Mouse (Mus musculus) midbrain, embryonic 14.5 days (tissue): ENCODE measurements at regions not wholly inside any gene's neighbourhood (a gene's known extent, or its start where the extent isn't known, plus 50 kb on each side); places are given as distances from the start of the nearest gene placed in this dataset.
A peak's percentile ranks its signal among the peaks of the same experiment; 100 is the strongest.

ENCODE experiments used
- ATAC-seq: fragments of 200-750 bp; cut with Nextera tagmentation; 2 replicates; pipeline ENCODE4 v1.8.0; 2017; ENCODE audit warnings: moderate number of reproducible peaks, moderate library complexity; ENCODE audit not compliant: low FRiP score, low TSS enrichment
- DNase-seq: peaks from one replicate; pipeline ENCODE4 v3.0.0-alpha.2; 2015
- H3K27ac ChIP-seq: fragments of 300-500 bp; sonication (generic); replicated peaks from 2 replicates; pipeline ENCODE4 v1.5.1; 2014; ENCODE audit warnings: mild to moderate bottlenecking, low read depth, low read length, moderate library complexity
- H3K27me3 ChIP-seq: fragments of 300-500 bp; sonication (generic); 2 replicates; pipeline ENCODE4 v1.6.1; 2014; ENCODE audit warnings: low read length, control low read depth, mixed read lengths; ENCODE audit not compliant: control insufficient read depth, insufficient read depth
- H3K36me3 ChIP-seq: fragments of 300-500 bp; sonication (generic); 2 replicates; pipeline ENCODE4 v1.6.1; 2014; ENCODE audit warnings: low read length, control low read depth; ENCODE audit not compliant: control insufficient read depth, insufficient read depth
- H3K4me1 ChIP-seq: fragments of 300-500 bp; sonication (generic); 2 replicates; pipeline ENCODE4 v1.6.1; 2014; ENCODE audit warnings: mild to moderate bottlenecking, antibody characterized with exemption, low read length, control low read depth; ENCODE audit not compliant: control insufficient read depth, insufficient read depth
- H3K4me2 ChIP-seq: fragments of 300-500 bp; sonication (generic); 2 replicates; pipeline ENCODE4 v1.6.1; 2014; ENCODE audit warnings: mild to moderate bottlenecking, low read length, moderate library complexity
- H3K4me3 ChIP-seq: fragments of 300-500 bp; sonication (generic); replicated peaks from 2 replicates; pipeline ENCODE4 v1.5.1; 2014; ENCODE audit warnings: low read depth, low read length
- H3K9ac ChIP-seq: fragments of 300-500 bp; sonication (generic); replicated peaks from 2 replicates; pipeline ENCODE4 v1.6.1; 2014; ENCODE audit warnings: mild to moderate bottlenecking, low read length, moderate library complexity
- H3K9me3 ChIP-seq: fragments of 300-500 bp; sonication (generic); 2 replicates; pipeline ENCODE4 v1.6.1; 2016; ENCODE audit warnings: low read length, control low read depth, mixed read lengths; ENCODE audit not compliant: control insufficient read depth
- WGBS: fragments of 180-500 bp; shearing (Covaris S2); extraction: QIAGEN DNeasy Blood & Tissue Kit; methylation state at CpG from one replicate; pipeline ENCODE4 v1.1.7; 2014; 5-methylcytosine and 5-hydroxymethylcytosine counted together

- Histone ChIP-seq H3K4me1 (no peaks in the 10 kb centered on the region), H3K27ac (no peak overlapping the region), H3K4me2 (no peak overlapping the region), H3K36me3 (no peaks in the 10 kb centered on the region), H3K4me3 (no peak overlapping the region), H3K9ac (no peak overlapping the region), H3K27me3 (no peaks in the 10 kb centered on the region), H3K9me3 (no peaks in the 10 kb centered on the region)
- DNase-seq (no peak), ATAC-seq (no peak)
- 29% methylated on average over 8 of the region's 9 CpGs for WGBS
Measured at GRCm38 (mm10) chr13:58476033-58476830, 73.1 kb upstream of the Hnrnpk start.

GRCm38 (mm10) chr13:58475495-58475894 lies 72.4 kb upstream of the Hnrnpk start:
- Histone ChIP-seq H3K9ac (no peak overlapping the region), H3K4me3 (no peak overlapping the region), H3K4me1 (no peaks in the 10 kb centered on the region), H3K4me2 (no peak overlapping the region), H3K9me3 (no peaks in the 10 kb centered on the region), H3K27ac (no peak overlapping the region), H3K27me3 (no peaks in the 10 kb centered on the region; the same call in 1 of the 2 replicates), H3K36me3 (no peaks in the 10 kb centered on the region)
- no peak for DNase-seq
- 44% methylated on average over 6 of the region's 6 CpGs for WGBS
- no peak for ATAC-seq

- Histone ChIP-seq H3K9ac (no peak overlapping the region), H3K27me3 (no peaks in the 10 kb centered on the region; the same call in 1 of the 2 replicates), H3K4me2 (peak overlapping the region; percentile 64), H3K36me3 (no peaks in the 10 kb centered on the region), H3K4me1 (no peaks in the 10 kb centered on the region), H3K27ac (no peak overlapping the region), H3K9me3 (no peaks in the 10 kb centered on the region), H3K4me3 (no peak overlapping the region)
- no peak for ATAC-seq
- WGBS = 78% methylated on average over 14 of the region's 14 CpGs
- DNase-seq = peak; percentile 43
Measured at GRCm38 (mm10) chr13:58472455-58472854, 69.3 kb upstream of the Hnrnpk start.

GRCm38 (mm10) chr13:58471704-58472103 lies 68.6 kb upstream of the Hnrnpk start:
- peak overlapping the region; percentile 64 for H3K4me2 ChIP-seq
- 3% methylated on average over 16 of the region's 16 CpGs for WGBS
- H3K36me3 ChIP-seq = no peaks in the 10 kb centered on the region
- DNase-seq (peak; percentile 63), ATAC-seq (no peak)
- no peaks in the 10 kb centered on the region for H3K4me1 ChIP-seq
- H3K27me3 ChIP-seq = no peaks in the 10 kb centered on the region; the same call in 1 of the 2 replicates
- no peaks in the 10 kb centered on the region for H3K9me3 ChIP-seq
- H3K4me3 ChIP-seq = peak overlapping the region; percentile 27
- peak overlapping the region; percentile 36; the same call in 1 of the 2 replicates for H3K9ac ChIP-seq
- no peak overlapping the region for H3K27ac ChIP-seq

GRCm38 (mm10) chr13:58469731-58470130 lies 66.6 kb upstream of the Hnrnpk start:
- H3K27me3 ChIP-seq = no peaks in the 10 kb centered on the region; the same call in 1 of the 2 replicates
- 11% methylated on average over 6 of the region's 6 CpGs for WGBS

GRCm38 (mm10) chr13:58467097-58467642 lies 64.0 kb upstream of the Hnrnpk start:
- Histone ChIP-seq H3K36me3 (no peaks in the 10 kb centered on the region), H3K9ac (no peak overlapping the region), H3K4me1 (peaks cover 6% of the 10 kb centered on the region), H3K27me3 (no peaks in the 10 kb centered on the region; the same call in 1 of the 2 replicates), H3K27ac (no peak overlapping the region), H3K4me3 (no peak overlapping the region), H3K9me3 (no peaks in the 10 kb centered on the region), H3K4me2 (no peak overlapping the region)
- DNase-seq (no peak), ATAC-seq (no peak)
- 88% methylated on average over 10 of the region's 10 CpGs for WGBS

More at GRCm38 (mm10) chr13:58469731-58470130, 66.6 kb upstream of the Hnrnpk start:
- Histone ChIP-seq H3K9ac (no peak overlapping the region), H3K9me3 (no peaks in the 10 kb centered on the region), H3K4me1 (peaks cover 6% of the 10 kb centered on the region), H3K4me3 (no peak overlapping the region), H3K36me3 (no peaks in the 10 kb centered on the region), H3K27ac (no peak overlapping the region), H3K4me2 (no peak overlapping the region)
- DNase-seq = no peak
- ATAC-seq = no peak

GRCm38 (mm10) chr13:58465206-58466104 lies 62.3 kb upstream of the Hnrnpk start:
- no peaks in the 10 kb centered on the region for H3K36me3 ChIP-seq
- DNase-seq = peak; percentile 87
- H3K9ac ChIP-seq = no peak overlapping the region
- peaks cover 6% of the 10 kb centered on the region for H3K4me1 ChIP-seq
- no peak for ATAC-seq
- no peaks in the 10 kb centered on the region for H3K9me3 ChIP-seq
- H3K4me2 ChIP-seq = no peak overlapping the region
- no peaks in the 10 kb centered on the region for H3K27me3 ChIP-seq
- WGBS = 65% methylated on average over 13 of the region's 13 CpGs
- no peak overlapping the region for H3K4me3 ChIP-seq
- peak overlapping the region; percentile 57 for H3K27ac ChIP-seq
